Mouse (Mus musculus): ENCODE measurements around the gene Mrpl21. TPM values are rescaled to one million over a fixed set of nuclear protein-coding genes. Genes with fewer than 3 reads are reported as not detected.

The Mrpl21 gene
- total RNA-seq (2014; rRNA removed) (62.2 and 65.7 TPM in 2 replicates), polyA plus RNA-seq (2015; fragmentation: Nextera tagmentation; extraction: Ambion mirVana) (93.8 and 105 TPM in 2 replicates)

- peak; percentile 94 for ATAC-seq
- WGBS, result under 1% methylated on average over 49 of the region's 49 CpGs
- DNase-seq (ENCODE audit: low spot score), result peak; percentile 96
- H3K36me3 ChIP-seq (ENCODE audit: insufficient read depth, low read length), result peaks cover 22% of the 10 kb centered on the region
- H3K4me1 ChIP-seq (ENCODE audit: insufficient read depth, low read length), result peaks cover 13% of the 10 kb centered on the region
- no peaks in the 10 kb centered on the region for H3K27me3 ChIP-seq (ENCODE audit: insufficient read depth, low read length)
- peak within 1 kb of the TSS; percentile 83 for H3K9ac ChIP-seq (replicated peaks; ENCODE audit: low read length)
- H3K27ac ChIP-seq, result peak within 1 kb of the TSS; percentile 74; the same call in 1 of the 2 replicates
- TF ChIP-seq CTCF (IDR thresholded peaks at IDR 0.05; ENCODE audit: low read depth), result no peak
- peak within 1 kb of the TSS; percentile 83 for H3K4me3 ChIP-seq (ENCODE audit: low read length)
- no peaks in the 10 kb centered on the region for H3K9me3 ChIP-seq (ENCODE audit: low read length)
- H3K4me2 ChIP-seq (ENCODE audit: low read depth, low read length), result peak within 1 kb of the TSS; percentile 86
Observed at GRCm38 (mm10) chr19:3282572-3283467, at the start of gene Mrpl21, which contains the start of gene Ighmbp2. Mrpl21 (plus strand) TSS chr19:3282901. Ighmbp2 (minus strand) TSS chr19:3283017.

GRCm38 (mm10) chr19:3260016-3260415 is 22.7 kb upstream of the Mrpl21 start:
- no peak overlapping the region for H3K27ac ChIP-seq
- no peak overlapping the region for H3K9ac ChIP-seq (replicated peaks; ENCODE audit: low read length)
- H3K4me3 ChIP-seq (ENCODE audit: low read length), result no peak overlapping the region
- DNase-seq (ENCODE audit: low spot score) (no peak), ATAC-seq (no peak)
- TF ChIP-seq CTCF (IDR thresholded peaks at IDR 0.05; ENCODE audit: low read depth), result no peak
- no peak overlapping the region for H3K4me2 ChIP-seq (ENCODE audit: low read depth, low read length)
- H3K4me1 ChIP-seq (ENCODE audit: insufficient read depth, low read length), result no peaks in the 10 kb centered on the region
- H3K9me3 ChIP-seq (ENCODE audit: low read length), result no peaks in the 10 kb centered on the region
- H3K36me3 ChIP-seq (ENCODE audit: insufficient read depth, low read length), result peaks cover 33% of the 10 kb centered on the region
- WGBS, result 93% methylated on average over 8 of the region's 8 CpGs
- no peaks in the 10 kb centered on the region for H3K27me3 ChIP-seq (ENCODE audit: insufficient read depth, low read length)

DNA sequence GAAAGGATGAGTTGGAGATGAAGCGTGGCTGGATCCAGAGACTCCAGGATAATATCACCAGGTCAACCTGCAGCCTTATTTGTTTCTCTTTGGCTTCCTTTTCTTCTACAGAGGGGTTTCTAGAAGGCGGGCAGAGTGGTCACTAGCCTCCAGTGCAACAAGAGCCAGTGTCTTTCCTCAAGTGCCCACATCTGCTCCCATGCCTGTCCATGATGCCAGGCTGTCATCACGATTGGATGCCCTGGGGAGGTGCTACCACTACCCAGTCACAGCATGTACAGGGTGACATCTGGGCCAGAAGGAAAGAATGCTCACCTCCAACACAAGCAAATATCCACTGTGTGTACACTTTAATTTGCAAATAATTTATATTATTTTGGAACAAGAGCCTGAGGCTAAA is 22.1 kb upstream of the Mrpl21 start:
- DNase-seq (ENCODE audit: low spot score), result no peak
- no peak overlapping the region for H3K9ac ChIP-seq (replicated peaks; ENCODE audit: low read length)
- TF ChIP-seq CTCF (IDR thresholded peaks at IDR 0.05; ENCODE audit: low read depth), result no peak
- no peaks in the 10 kb centered on the region for H3K27me3 ChIP-seq (ENCODE audit: insufficient read depth, low read length)
- no peaks in the 10 kb centered on the region for H3K9me3 ChIP-seq (ENCODE audit: low read length)
- no peak for ATAC-seq
- H3K36me3 ChIP-seq (ENCODE audit: insufficient read depth, low read length), result peaks cover 36% of the 10 kb centered on the region
- no peak overlapping the region for H3K27ac ChIP-seq
- no peak overlapping the region for H3K4me3 ChIP-seq (ENCODE audit: low read length)
- no peaks in the 10 kb centered on the region for H3K4me1 ChIP-seq (ENCODE audit: insufficient read depth, low read length)
- H3K4me2 ChIP-seq (ENCODE audit: low read depth, low read length), result no peak overlapping the region
- 95% methylated on average over 3 of the region's 3 CpGs for WGBS

DNA sequence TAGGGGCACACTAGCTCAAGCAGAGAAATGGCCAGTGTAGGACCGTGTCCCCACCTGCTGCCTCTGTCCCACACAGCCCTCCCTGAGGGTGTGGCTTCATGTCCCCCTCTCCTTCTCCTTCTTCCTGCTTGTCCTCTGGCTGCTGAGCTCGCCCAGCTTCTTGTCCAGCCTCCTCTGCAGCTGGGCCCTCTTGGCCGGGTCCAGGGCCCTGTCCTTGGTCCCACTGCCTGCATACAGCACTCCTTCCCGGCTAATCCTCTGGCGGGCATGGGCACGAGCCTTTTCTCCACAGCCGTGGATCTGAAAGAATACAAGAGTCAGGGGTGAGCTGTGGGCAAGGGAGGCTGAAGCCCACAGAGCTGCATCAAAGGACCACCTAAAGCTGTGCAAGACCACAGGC is 21.4 kb upstream of the Mrpl21 start:
- H3K4me3 ChIP-seq (ENCODE audit: low read length), result no peak overlapping the region
- ATAC-seq, result no peak; the same call in 1 of the 2 replicates

DNA sequence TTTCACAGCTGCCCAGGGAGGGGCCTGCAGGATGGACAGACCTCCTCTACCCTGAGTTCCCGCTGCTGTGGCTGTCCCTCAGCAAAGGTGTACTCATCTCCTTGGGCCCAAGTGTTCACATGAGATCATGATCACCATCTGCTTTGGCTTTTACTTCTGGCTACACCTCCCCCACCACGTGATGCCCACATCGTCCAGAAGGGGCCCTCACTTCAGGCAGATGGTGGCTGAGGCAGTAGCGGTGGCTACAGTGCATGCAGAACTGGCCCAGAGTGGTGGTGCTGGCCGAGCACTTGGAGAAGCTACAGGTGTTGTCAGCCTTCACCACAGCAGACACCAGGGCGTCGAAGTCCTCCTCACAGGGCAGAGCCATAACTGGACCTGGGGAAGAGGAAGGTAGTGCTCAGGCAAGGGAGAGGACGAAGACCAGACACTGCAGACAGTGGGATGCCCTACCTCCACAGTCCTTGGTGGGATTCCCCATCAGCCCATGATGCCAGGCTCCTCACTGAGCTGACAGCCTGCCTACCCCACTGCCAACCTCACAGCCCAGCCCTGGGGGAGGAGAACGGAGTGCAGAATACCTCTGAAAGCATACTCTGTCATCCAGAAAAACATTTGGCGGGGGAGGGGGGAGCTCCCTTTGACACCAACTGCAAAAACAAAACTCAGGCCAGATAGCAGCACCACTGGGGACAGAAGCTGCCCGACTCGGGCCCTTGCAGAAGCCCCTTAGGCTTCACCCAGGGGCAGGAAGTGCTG is 20.8 kb upstream of the Mrpl21 start:
- DNase-seq (ENCODE audit: low spot score) (no peak), ATAC-seq (peak; percentile 27; the same call in 1 of the 2 replicates)
- H3K27me3 ChIP-seq (ENCODE audit: insufficient read depth, low read length), result no peaks in the 10 kb centered on the region
- no peaks in the 10 kb centered on the region for H3K9me3 ChIP-seq (ENCODE audit: low read length)
- H3K27ac ChIP-seq, result no peak overlapping the region
- TF ChIP-seq CTCF (IDR thresholded peaks at IDR 0.05; ENCODE audit: low read depth), result no peak
- no peak overlapping the region for H3K4me3 ChIP-seq (ENCODE audit: low read length)
- WGBS, result 86% methylated on average over 12 of the region's 12 CpGs
- H3K36me3 ChIP-seq (ENCODE audit: insufficient read depth, low read length), result peaks cover 46% of the 10 kb centered on the region
- H3K4me2 ChIP-seq (ENCODE audit: low read depth, low read length), result no peak overlapping the region
- no peaks in the 10 kb centered on the region for H3K4me1 ChIP-seq (ENCODE audit: insufficient read depth, low read length)
- no peak overlapping the region for H3K9ac ChIP-seq (replicated peaks; ENCODE audit: low read length)

More for the DNA sequence above, 21.4 kb upstream of the Mrpl21 start:
- Histone ChIP-seq H3K27me3 (ENCODE audit: insufficient read depth, low read length) (no peaks in the 10 kb centered on the region), H3K9ac (replicated peaks; ENCODE audit: low read length) (no peak overlapping the region), H3K4me2 (ENCODE audit: low read depth, low read length) (no peak overlapping the region), H3K4me1 (ENCODE audit: insufficient read depth, low read length) (no peaks in the 10 kb centered on the region), H3K9me3 (ENCODE audit: low read length) (no peaks in the 10 kb centered on the region), H3K36me3 (ENCODE audit: insufficient read depth, low read length) (peaks cover 43% of the 10 kb centered on the region), H3K27ac (no peak overlapping the region)
- 94% methylated on average over 7 of the region's 7 CpGs for WGBS
- DNase-seq (ENCODE audit: low spot score), result no peak
- TF ChIP-seq CTCF (IDR thresholded peaks at IDR 0.05; ENCODE audit: low read depth), result no peak

DNA sequence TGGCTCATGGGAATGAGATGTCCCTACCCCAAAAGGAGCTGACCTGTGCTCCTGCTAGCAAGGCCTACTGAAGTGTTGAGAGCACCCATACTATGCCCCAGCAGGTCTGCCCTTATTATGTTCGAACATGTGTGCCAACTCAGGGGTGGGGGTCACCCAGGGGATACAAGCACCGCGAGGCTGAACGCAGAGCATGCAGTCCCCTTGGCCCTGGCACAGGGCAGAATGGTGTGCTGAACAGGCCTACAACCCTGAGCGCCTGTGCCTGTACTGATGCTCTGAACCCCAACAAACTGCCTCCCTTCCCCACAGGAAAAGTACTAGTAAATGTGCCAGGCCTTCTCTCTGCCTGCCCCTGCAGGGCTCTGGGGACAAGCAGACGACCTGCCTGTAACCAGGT is 18.4 kb upstream of the Mrpl21 start:
- Histone ChIP-seq H3K4me2 (ENCODE audit: low read depth, low read length) (no peak overlapping the region), H3K27ac (no peak overlapping the region), H3K27me3 (ENCODE audit: insufficient read depth, low read length) (no peaks in the 10 kb centered on the region), H3K4me3 (ENCODE audit: low read length) (no peak overlapping the region), H3K36me3 (ENCODE audit: insufficient read depth, low read length) (peaks cover 66% of the 10 kb centered on the region), H3K4me1 (ENCODE audit: insufficient read depth, low read length) (no peaks in the 10 kb centered on the region), H3K9ac (replicated peaks; ENCODE audit: low read length) (no peak overlapping the region), H3K9me3 (ENCODE audit: low read length) (no peaks in the 10 kb centered on the region)
- DNase-seq (ENCODE audit: low spot score), result no peak
- TF ChIP-seq CTCF (IDR thresholded peaks at IDR 0.05; ENCODE audit: low read depth), result no peak
- no peak for ATAC-seq
- WGBS, result 93% methylated on average over 6 of the region's 6 CpGs

All from hindbrain, postnatal 0 days (tissue).